Mouse (Mus musculus): ENCODE data around the gene Oxsr1. TPM values are rescaled to one million over a fixed set of nuclear protein-coding genes. Genes with fewer than 3 reads are reported as not detected.

Oxsr1 gene
- total and polyA plus RNA-seq, 2 experiments from 2014 or later = 9.6 to 41.0 TPM

DNA sequence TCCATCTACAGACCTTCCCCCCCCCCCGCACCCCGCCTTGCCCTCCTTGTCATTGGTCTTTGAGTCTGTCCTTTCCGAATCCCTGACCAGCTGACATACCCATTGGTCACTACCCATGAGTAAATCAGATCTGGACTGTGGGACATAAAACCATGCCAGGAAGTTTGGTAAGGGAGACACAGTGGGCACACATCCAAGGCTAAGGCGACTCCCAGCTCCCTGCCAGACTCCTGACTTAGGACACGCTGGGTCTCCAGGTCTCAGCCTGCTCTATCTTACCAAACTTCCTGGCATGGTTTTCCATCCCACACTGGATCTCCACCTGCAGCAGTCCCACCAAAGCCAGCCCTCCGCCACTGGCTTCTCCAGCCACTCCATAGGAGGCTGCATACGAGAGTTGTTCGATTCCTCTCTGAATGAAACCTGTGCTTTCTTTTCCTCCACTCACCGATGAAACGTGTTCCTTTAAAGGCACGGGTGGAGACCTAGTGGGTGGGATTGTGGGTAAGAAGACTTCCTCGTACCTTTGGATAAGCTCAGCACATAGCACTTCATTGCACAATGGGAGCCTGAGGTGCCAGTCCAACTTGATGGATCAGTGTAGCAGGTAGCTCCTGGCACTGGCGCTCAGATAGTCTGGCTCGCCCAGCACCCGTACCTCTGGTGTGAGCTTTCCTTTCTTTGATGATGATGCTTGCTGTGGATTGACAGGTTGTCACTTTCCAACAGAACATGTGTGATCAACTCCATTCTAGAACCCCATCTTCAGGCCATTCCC, 8.1 kb upstream of the Oxsr1 start:
- H3K36me3 ChIP-seq (ENCODE audit: insufficient read depth, low read length) = no peaks in the 10 kb centered on the region
- H3K27ac ChIP-seq = no peak overlapping the region
- H3K27me3 ChIP-seq (ENCODE audit: insufficient read depth, low read length) = no peaks in the 10 kb centered on the region
- TF ChIP-seq CTCF (IDR thresholded peaks at IDR 0.05; ENCODE audit: low read depth) = no peak
- 86% methylated on average over 15 of the region's 15 CpGs for WGBS
- ATAC-seq (no peak), DNase-seq (ENCODE audit: low spot score) (no peak)
- H3K4me3 ChIP-seq (ENCODE audit: low read length) = no peak overlapping the region
- H3K9ac ChIP-seq (replicated peaks; ENCODE audit: low read length) = no peak overlapping the region
- no peaks in the 10 kb centered on the region for H3K9me3 ChIP-seq (ENCODE audit: low read length)
- H3K4me2 ChIP-seq (ENCODE audit: low read depth, low read length) = no peak overlapping the region
- H3K4me1 ChIP-seq (ENCODE audit: insufficient read depth, low read length) = 0 out of 2 replicates have a peak, but pooled peaks cover 5% of the 10 kb centered on the region

DNA sequence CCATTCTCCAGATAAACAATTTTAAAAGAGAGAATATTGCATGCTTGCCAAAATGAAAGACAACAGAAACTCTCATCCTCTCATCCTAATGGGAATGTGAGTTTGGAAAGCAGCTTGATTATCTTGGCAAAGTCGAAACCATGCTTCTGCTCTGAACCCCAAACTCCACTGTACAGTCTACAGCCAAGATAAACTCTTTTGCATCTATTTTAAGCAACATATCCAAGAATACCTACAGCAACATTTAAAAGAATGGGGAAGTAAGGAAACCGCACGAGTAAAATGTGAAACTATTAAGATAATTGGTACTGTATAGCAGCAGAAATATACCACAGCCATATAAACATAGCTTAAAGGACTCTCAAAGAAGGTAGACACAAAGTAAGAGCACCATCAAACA, 6.3 kb upstream of the Oxsr1 start:
- H3K9ac ChIP-seq (replicated peaks; ENCODE audit: low read length) = no peak overlapping the region
- ATAC-seq (no peak), DNase-seq (ENCODE audit: low spot score) (no peak)
- no peak for TF ChIP-seq CTCF (IDR thresholded peaks at IDR 0.05; ENCODE audit: low read depth)
- no peaks in the 10 kb centered on the region for H3K36me3 ChIP-seq (ENCODE audit: insufficient read depth, low read length)
- no peak overlapping the region for H3K27ac ChIP-seq
- 85% methylated on average over 3 of the region's 3 CpGs for WGBS
- no peak overlapping the region for H3K4me3 ChIP-seq (ENCODE audit: low read length)
- no peaks in the 10 kb centered on the region for H3K4me1 ChIP-seq (ENCODE audit: insufficient read depth, low read length)
- no peaks in the 10 kb centered on the region for H3K27me3 ChIP-seq (ENCODE audit: insufficient read depth, low read length)
- H3K4me2 ChIP-seq (ENCODE audit: low read depth, low read length) = no peak overlapping the region
- no peaks in the 10 kb centered on the region for H3K9me3 ChIP-seq (ENCODE audit: low read length)

DNA sequence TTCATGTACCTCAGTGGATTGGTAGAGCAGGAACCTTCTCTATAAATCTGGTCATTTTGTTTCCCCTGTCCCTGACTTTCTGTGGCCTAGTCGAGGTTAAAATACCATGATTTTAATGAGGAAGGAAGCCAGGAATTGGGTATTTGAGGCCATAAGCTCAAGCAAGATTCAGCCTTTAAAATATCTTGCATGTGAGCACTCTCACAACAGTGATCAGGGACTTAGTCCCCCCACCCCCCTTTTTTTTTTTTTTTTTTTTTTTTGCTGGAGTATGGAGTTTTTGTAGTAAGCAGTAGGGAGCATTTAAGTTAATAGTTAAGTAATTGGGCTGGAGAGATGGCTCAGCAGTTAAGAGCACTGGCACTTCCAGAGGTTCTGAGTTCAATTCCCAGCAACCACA, 1.9 kb upstream of the Oxsr1 start:
- ATAC-seq = no peak
- no peak overlapping the region for H3K27ac ChIP-seq
- no peak for TF ChIP-seq CTCF (IDR thresholded peaks at IDR 0.05; ENCODE audit: low read depth)
- no peak overlapping the region for H3K4me2 ChIP-seq (ENCODE audit: low read depth, low read length)
- peaks cover 7% of the 10 kb centered on the region; the same call in 1 of the 2 replicates for H3K4me1 ChIP-seq (ENCODE audit: insufficient read depth, low read length)
- no peak overlapping the region for H3K9ac ChIP-seq (replicated peaks; ENCODE audit: low read length)
- H3K4me3 ChIP-seq (ENCODE audit: low read length) = no peak overlapping the region
- H3K36me3 ChIP-seq (ENCODE audit: insufficient read depth, low read length) = no peaks in the 10 kb centered on the region
- H3K9me3 ChIP-seq (ENCODE audit: low read length) = no peaks in the 10 kb centered on the region
- WGBS = 74% methylated on average over 1 of the region's 1 CpGs
- no peak for DNase-seq (ENCODE audit: low spot score)
- no peaks in the 10 kb centered on the region for H3K27me3 ChIP-seq (ENCODE audit: insufficient read depth, low read length)

DNA sequence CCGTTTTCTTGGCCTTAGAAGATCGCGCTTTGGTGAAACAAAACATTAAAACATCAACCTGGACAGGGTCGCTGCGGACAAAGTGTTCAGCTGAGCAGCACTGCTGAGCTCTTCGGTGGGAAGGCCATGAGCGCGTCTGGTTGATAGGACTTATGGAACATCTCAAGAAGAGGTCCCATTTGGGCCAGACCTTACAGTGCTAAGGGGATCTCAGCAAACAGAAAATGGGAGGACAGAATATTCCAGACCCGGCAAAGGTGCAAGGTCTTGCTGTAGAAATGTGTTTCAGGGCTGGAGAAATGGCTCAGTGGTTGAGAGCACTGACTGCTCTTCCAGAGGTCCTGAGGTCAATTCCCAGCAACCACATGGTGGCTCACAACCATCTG, 1.0 kb upstream of the Oxsr1 start:
- Histone ChIP-seq H3K9ac (replicated peaks; ENCODE audit: low read length) (peak overlapping the region; percentile 83), H3K27me3 (ENCODE audit: insufficient read depth, low read length) (no peaks in the 10 kb centered on the region), H3K36me3 (ENCODE audit: insufficient read depth, low read length) (no peaks in the 10 kb centered on the region), H3K4me2 (ENCODE audit: low read depth, low read length) (peak overlapping the region; percentile 94), H3K9me3 (ENCODE audit: low read length) (no peaks in the 10 kb centered on the region), H3K27ac (peak overlapping the region; percentile 96), H3K4me1 (ENCODE audit: insufficient read depth, low read length) (peaks cover 7% of the 10 kb centered on the region; the same call in 1 of the 2 replicates), H3K4me3 (ENCODE audit: low read length) (peak overlapping the region; percentile 92)
- no peak for TF ChIP-seq CTCF (IDR thresholded peaks at IDR 0.05; ENCODE audit: low read depth)
- WGBS = 8% methylated on average over 9 of the region's 9 CpGs
- ATAC-seq = no peak
- no peak for DNase-seq (ENCODE audit: low spot score)

DNA sequence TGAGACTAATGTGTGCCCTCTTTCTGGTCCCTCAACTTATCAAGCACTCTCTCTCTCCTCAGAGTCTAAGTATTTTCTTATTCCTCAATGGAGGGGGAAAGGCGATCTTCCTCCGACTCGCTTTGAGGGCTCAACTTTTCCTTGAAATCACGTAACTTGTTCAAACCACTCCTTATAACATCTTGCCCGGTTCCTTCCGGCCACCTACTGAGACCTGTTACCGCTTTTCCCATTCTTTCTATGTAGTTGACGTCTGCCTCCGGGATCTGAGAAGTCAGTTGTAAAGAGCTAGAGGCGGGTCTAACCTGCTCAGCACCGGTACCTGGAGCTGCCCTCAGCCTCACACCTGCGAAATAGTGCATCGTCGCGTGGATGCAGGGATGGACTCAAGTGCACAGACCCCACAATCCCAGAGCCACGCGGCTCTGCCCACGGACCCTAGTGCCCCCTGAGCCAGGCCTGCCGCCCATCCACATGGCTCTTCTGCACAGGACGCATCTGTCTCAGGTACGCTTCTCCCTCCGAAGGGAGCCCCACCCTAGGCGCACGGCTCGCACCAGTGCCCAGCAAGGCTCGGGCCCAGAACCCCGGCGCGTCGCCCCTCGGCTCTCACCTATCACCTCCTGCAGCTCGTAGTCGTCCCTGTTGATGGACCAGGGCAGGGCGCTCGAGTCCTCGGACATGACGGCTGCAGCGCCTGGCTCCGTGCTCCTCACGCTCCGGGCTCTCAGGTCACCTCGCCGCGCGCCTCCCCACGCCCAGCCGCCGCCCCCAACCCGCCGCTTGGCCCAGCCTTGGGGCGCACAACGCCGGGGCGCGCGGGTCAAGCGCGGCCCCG, 616 bp downstream of the Oxsr1 start:
- TF ChIP-seq CTCF (IDR thresholded peaks at IDR 0.05; ENCODE audit: low read depth) = no peak
- Histone ChIP-seq H3K9ac (replicated peaks; ENCODE audit: low read length) (peak overlapping the region; percentile 83), H3K4me3 (ENCODE audit: low read length) (peak overlapping the region; percentile 92), H3K4me1 (ENCODE audit: insufficient read depth, low read length) (peaks cover 7% of the 10 kb centered on the region; the same call in 1 of the 2 replicates), H3K36me3 (ENCODE audit: insufficient read depth, low read length) (no peaks in the 10 kb centered on the region), H3K27me3 (ENCODE audit: insufficient read depth, low read length) (no peaks in the 10 kb centered on the region), H3K4me2 (ENCODE audit: low read depth, low read length) (peak overlapping the region; percentile 94), H3K27ac (peak overlapping the region; percentile 96), H3K9me3 (ENCODE audit: low read length) (no peaks in the 10 kb centered on the region)
- WGBS = under 1% methylated on average over 50 of the region's 59 CpGs
- no peak for DNase-seq (ENCODE audit: low spot score)
- ATAC-seq = peak; percentile 16

DNA sequence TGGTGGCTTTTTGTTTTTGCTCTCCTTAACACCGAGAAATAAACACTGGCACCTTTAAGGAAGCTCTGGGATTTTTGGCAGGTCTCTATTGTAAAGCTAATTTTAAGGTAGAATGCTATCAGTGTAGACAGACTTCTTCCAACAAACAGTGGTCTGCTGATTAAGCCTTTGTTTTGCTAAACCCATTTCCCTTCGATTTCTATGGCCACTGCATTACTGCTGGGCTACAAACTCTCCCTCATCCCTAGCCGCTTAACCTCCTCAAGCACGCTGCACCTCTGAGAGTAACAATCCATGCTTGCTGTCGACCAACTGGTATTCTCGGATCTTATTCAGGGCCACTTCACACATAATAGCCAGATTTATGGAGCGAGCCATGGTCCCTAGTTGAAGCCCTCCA, 1.3 kb downstream of the Oxsr1 start:
- Histone ChIP-seq H3K27ac (0 out of 2 replicates have a peak overlapping the region, but pooled peaks have one; percentile 96), H3K36me3 (ENCODE audit: insufficient read depth, low read length) (no peaks in the 10 kb centered on the region), H3K9ac (replicated peaks; ENCODE audit: low read length) (peak overlapping the region; percentile 83; the same call in 1 of the 2 replicates), H3K4me1 (ENCODE audit: insufficient read depth, low read length) (peaks cover 7% of the 10 kb centered on the region; the same call in 1 of the 2 replicates), H3K9me3 (ENCODE audit: low read length) (no peaks in the 10 kb centered on the region), H3K4me2 (ENCODE audit: low read depth, low read length) (peak overlapping the region; percentile 94), H3K27me3 (ENCODE audit: insufficient read depth, low read length) (no peaks in the 10 kb centered on the region), H3K4me3 (ENCODE audit: low read length) (peak overlapping the region; percentile 92)
- no peak for TF ChIP-seq CTCF (IDR thresholded peaks at IDR 0.05; ENCODE audit: low read depth)
- ATAC-seq (no peak), DNase-seq (ENCODE audit: low spot score) (no peak)
- 12% methylated on average over 7 of the region's 7 CpGs for WGBS

All from hindbrain, postnatal 0 days (tissue).